Mouse (Mus musculus) thymus, adult 2 months (tissue): ENCODE data around the gene Erg. TPM values are rescaled to one million over a fixed set of nuclear protein-coding genes. Genes with fewer than 3 reads are reported as not detected.

Experiments
- DNase-seq: peaks from one replicate; pipeline ENCODE4 v3.0.0; 2021
- H3K27ac ChIP-seq: fragments of 200-500 bp; 2 replicates; pipeline ENCODE4 v1.5.1; 2012; ENCODE audit warnings: low read length, control low read depth; ENCODE audit not compliant: control insufficient read depth, insufficient read depth
- H3K27me3 ChIP-seq: fragments of 200-500 bp; 2 replicates; pipeline ENCODE4 v1.6.1; 2012; ENCODE audit warnings: mild to moderate bottlenecking, low read length, moderate library complexity, mixed read lengths; ENCODE audit not compliant: control insufficient read depth, insufficient read depth
- H3K36me3 ChIP-seq: fragments of 200-500 bp; 2 replicates; pipeline ENCODE4 v1.6.1; 2012; ENCODE audit warnings: mild to moderate bottlenecking, low read length, moderate library complexity; ENCODE audit not compliant: control insufficient read depth, insufficient read depth
- H3K4me1 ChIP-seq: fragments of 200-500 bp; replicated peaks from 2 replicates; pipeline ENCODE4 v1.6.1; 2012; ENCODE audit warnings: low read length; ENCODE audit not compliant: control insufficient read depth, insufficient read depth
- H3K4me3 ChIP-seq: fragments of 200-500 bp; 2 replicates; pipeline ENCODE4 v1.5.1; 2012; ENCODE audit warnings: mild to moderate bottlenecking, low read length, control low read depth, moderate library complexity; ENCODE audit not compliant: control insufficient read depth, insufficient read depth
- CTCF ChIP-seq: fragments of 200-500 bp; IDR thresholded peaks from 2 replicates; pipeline ENCODE4 v1.5.1; 2012; ENCODE audit warnings: mild to moderate bottlenecking, control low read depth, low read length, moderate library complexity, borderline replicate concordance; ENCODE audit not compliant: control insufficient read depth, poor library complexity, insufficient read depth; ENCODE audit errors: extremely low read depth
- POLR2A ChIP-seq: fragments of 200-500 bp; IDR thresholded peaks from 2 replicates; pipeline ENCODE4 v1.6.1; 2012; ENCODE audit warnings: mild to moderate bottlenecking, low read length, control low read depth, moderate library complexity; ENCODE audit not compliant: control insufficient read depth, poor library complexity, insufficient read depth; ENCODE audit errors: extremely low read depth
- WGBS: fragments of 180-500 bp; shearing (Covaris S2); methylation state at CpG from one replicate; pipeline ENCODE4 v1.1.7; 2018; 5-methylcytosine and 5-hydroxymethylcytosine counted together
- polyA plus RNA-seq: library from polyadenylated mRNA; depleted of rRNA; stranded (reverse); fragments of >200 nt; gene quantifications from 2 replicates; pipeline ENCODE4 v1.2.3, GENCODE M21; 2012

The Erg gene
- polyA plus RNA-seq, 1 experiment: 4.0 TPM

DNA sequence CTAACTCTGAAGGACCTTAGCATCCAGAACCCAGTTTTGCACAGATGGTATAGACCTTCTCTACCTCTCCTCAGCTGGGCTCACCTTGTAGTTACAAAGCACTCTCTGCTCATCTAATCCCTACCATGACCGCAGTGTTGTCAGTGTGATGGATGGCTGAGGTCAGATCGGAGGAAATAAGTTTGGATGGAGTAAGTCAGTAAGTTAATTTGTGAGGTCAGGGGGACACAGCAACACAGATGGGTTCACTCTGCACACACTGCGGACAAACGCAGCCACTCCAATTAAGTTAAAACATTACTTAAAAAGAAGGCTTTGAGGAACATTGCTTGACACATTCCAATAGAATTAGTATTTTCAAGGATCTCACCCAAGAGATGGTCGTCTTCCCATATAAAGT is 2.5 kb upstream of the Erg start:
- H3K4me3 ChIP-seq: no peak overlapping the region
- 54% methylated on average over 5 of the region's 5 CpGs for WGBS
- DNase-seq: no peak
- no peak overlapping the region for H3K27ac ChIP-seq
- H3K36me3 ChIP-seq: no peaks in the 10 kb centered on the region
- H3K27me3 ChIP-seq: peaks cover 13% of the 10 kb centered on the region
- peaks cover 9% of the 10 kb centered on the region for H3K4me1 ChIP-seq
- TF ChIP-seq POLR2A (no peak), CTCF (no peak)

DNA sequence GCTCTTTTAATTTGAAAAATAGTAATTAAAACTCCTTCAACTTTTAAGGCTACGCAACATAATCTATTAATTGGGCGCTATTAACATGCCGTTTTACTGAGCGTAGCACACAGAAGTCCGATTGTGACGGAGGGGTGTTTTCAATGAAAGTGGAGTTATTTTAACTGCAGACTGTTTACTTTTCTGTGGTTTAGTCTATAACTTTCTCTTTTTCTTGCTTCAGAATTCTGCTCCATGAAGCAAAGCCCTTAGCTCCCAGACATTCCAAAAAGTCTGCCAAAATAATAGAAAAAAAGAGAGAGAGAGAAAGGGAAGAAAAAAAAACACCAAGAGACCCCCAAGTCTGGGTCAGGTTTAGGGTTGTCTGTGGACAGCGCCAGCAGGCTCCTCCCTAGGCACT is 333 bp upstream of the Erg start:
- TF ChIP-seq POLR2A (no peak), CTCF (no peak)
- H3K27ac ChIP-seq: no peak overlapping the region
- no peak overlapping the region for H3K4me3 ChIP-seq
- no peaks in the 10 kb centered on the region for H3K36me3 ChIP-seq
- H3K27me3 ChIP-seq: peaks cover 13% of the 10 kb centered on the region
- 59% methylated on average over 7 of the region's 7 CpGs for WGBS
- peaks cover 9% of the 10 kb centered on the region for H3K4me1 ChIP-seq
- no peak for DNase-seq

DNA sequence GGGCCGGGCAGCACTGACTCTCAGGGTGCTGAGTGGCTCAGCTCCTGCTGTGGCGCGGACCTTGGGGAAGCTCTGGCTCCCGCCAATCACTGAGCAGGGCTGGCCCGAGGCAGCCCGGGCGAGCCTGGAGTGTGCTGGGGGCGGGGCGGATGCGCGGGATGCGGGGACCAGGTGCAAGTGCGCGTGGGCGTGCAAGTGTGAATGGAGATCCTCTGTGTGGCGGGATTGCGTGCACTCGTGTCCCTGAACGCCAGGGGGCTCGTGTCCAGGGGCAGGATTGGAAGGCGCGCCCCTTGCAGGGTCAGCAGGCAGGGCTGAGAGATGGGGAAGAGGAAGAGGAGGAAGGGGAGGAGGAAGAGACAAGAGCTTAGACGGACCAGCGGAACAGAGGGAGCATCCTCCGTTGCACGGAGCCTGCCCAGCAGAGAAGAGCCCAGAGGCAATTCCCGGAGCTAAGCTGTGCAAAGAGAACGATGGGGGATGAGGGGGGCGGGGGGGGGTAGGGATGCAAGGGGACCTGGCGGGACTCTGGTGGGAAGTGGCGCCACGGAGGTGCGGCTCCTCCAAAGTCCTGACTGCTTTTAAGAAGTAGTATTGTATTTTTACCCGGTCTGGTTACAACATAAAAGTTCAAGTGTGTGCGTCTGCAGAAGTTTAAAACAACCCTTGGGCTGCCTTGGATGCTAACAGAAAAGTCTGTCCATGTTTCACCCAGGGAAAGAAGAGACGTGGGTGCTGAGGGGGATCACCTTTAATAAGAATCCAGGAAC is 667 bp downstream of the Erg start:
- 3% methylated on average over 36 of the region's 36 CpGs for WGBS
- peaks cover 13% of the 10 kb centered on the region for H3K27me3 ChIP-seq
- H3K36me3 ChIP-seq: no peaks in the 10 kb centered on the region
- no peak overlapping the region for H3K27ac ChIP-seq
- DNase-seq: peak; percentile 70
- peaks cover 9% of the 10 kb centered on the region for H3K4me1 ChIP-seq
- peak overlapping the region; percentile 13 for H3K4me3 ChIP-seq
- TF ChIP-seq POLR2A (no peak), CTCF (peak; percentile 41; the same call in 1 of the 2 replicates)

DNA sequence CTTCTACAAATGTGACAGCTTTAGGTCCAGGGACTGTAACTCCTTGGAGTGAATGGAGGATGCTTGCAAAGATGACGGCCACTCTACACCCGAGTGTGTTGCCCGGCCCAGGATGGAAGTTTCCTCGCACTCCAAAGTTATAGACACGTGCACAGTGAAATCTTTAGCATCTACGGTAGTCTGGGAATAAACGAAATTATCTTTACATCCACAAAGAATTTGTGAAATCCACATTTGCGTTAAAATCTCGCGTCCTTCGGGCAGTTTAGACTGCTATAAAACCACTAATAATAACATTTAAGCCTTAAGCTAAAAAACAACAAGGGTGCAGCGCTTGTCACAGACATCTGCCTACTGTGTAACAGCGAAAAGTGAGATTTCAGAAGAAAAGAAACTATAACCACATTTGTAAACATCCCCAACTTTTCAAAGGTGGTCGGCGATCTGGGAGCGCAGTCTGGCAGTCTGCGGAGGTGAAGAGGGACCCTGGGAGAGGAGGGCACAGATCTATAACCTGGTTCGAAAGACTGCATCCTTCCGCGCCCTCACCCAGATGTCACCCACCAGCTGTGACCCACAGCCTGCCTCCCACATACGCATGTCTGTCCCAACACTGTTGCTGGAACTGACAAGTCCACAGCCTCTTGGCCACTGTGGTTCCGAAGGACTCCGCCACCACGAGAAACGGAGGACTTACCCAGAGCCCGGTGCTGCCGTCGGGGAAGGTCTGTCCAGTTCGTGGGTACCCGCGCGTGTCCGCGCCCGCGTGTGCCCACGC is 1.5 kb downstream of the Erg start:
- Histone ChIP-seq H3K27ac (no peak overlapping the region), H3K4me1 (peaks cover 9% of the 10 kb centered on the region), H3K27me3 (peaks cover 13% of the 10 kb centered on the region), H3K4me3 (peak overlapping the region; percentile 13), H3K36me3 (no peaks in the 10 kb centered on the region)
- no peak for TF ChIP-seq CTCF
- TF ChIP-seq POLR2A: no peak
- 17% methylated on average over 37 of the region's 37 CpGs for WGBS
- no peak for DNase-seq

DNA sequence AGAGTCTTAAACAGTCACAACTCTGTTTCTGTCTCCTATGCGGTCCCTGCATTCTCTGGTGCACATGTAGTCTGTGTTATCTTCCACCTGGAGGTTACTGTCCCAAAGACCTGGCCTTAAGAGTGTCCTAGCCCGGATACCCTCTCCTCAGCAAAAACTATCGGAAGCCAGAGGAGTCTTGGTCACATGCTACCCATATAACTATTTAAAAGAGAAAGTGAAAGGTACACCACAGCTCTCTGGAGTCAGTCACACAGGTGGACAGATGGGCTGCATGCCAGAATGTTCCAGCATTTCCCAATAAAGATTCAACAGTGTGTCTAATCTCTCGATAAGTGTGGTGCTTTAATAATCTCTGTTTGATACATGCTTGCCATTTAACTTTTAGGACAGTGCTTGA is 7.1 kb downstream of the Erg start:
- no peak for TF ChIP-seq CTCF
- no peak for TF ChIP-seq POLR2A
- Histone ChIP-seq H3K27me3 (0 out of 2 replicates have a peak, but pooled peaks cover under 1% of the 10 kb centered on the region), H3K27ac (no peak overlapping the region), H3K36me3 (no peaks in the 10 kb centered on the region), H3K4me1 (no peaks in the 10 kb centered on the region), H3K4me3 (no peak overlapping the region)
- WGBS: 71% methylated on average over 4 of the region's 4 CpGs
- no peak for DNase-seq

DNA sequence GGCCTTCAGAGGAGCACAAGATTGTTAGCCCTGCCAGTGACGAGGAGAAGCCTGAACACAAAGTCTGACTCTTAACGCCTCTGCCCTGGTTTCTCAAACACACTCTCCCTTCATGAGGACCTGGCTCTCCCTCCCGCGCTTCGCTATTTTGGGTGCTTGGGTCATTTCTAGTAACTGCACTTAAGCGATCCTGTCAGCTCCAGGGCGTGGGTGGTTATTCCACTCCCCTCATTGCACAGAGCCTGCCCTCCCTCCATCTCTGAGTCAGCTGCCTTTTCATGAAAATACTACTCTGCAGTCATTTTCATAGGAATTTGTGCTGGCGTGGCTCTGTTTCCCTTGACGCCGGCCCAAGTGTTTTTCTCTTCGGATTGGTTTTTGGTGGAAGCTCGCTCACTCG is 13.2 kb downstream of the Erg start:
- DNase-seq: no peak
- Histone ChIP-seq H3K4me1 (no peaks in the 10 kb centered on the region), H3K36me3 (no peaks in the 10 kb centered on the region), H3K4me3 (no peak overlapping the region), H3K27ac (no peak overlapping the region), H3K27me3 (no peaks in the 10 kb centered on the region)
- WGBS: 93% methylated on average over 13 of the region's 13 CpGs
- TF ChIP-seq CTCF (no peak), POLR2A (no peak)

DNA sequence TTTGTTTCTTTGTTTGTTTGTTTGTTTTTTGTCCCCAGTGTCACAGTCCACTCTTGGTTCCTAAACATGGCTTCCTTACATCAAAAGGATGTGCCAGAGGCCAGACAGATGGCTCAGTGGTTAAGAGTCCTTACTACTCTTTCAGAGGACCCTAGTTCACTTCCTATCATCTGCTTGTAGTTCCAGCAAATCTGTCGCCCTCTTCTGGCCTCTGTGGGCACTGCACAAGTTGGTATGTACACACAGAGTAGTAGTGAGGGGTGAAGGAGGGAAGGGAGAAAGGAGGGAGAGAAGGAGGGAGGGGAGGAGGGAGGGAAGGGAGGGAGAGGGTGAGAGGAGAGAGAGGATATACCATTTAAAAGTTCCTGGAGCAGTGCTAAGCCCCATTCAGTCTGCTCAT is 15.8 kb downstream of the Erg start:
- Histone ChIP-seq H3K27ac (no peak overlapping the region), H3K4me3 (no peak overlapping the region), H3K36me3 (no peaks in the 10 kb centered on the region), H3K4me1 (no peaks in the 10 kb centered on the region), H3K27me3 (no peaks in the 10 kb centered on the region)
- no peak for TF ChIP-seq POLR2A
- no peak for TF ChIP-seq CTCF
- DNase-seq: peak; percentile 66
- WGBS: 12% methylated on average over 1 of the region's 1 CpGs
